Mouse (Mus musculus): ENCODE results near the gene Rnf126. TPM values are rescaled to one million over a fixed set of nuclear protein-coding genes. Genes with fewer than 3 reads are reported as not detected.

Rnf126 gene
- polyA plus RNA-seq, 1 experiment, result 140 TPM

GRCm38 (mm10) chr10:79793051-79793737 is 26.4 kb upstream of the Rnf126 start, which contains the start of gene Palm:
Gene Palm (plus strand): TSS chr10:79793572.
- peak in 1 of 2 experiments; percentile 92 for DNase-seq (ENCODE audit: extremely low spot score in 1 of 2, low spot score in 1 of 2)

- no peak for DNase-seq (ENCODE audit: extremely low spot score in 1 of 2, low spot score in 1 of 2)
Observed at GRCm38 (mm10) chr10:79792339-79793040, 25.7 kb upstream of the Rnf126 start.

GRCm38 (mm10) chr10:79790861-79791260 is 24.1 kb upstream of the Rnf126 start, which contains the start of gene Prss57:
Gene Prss57 (minus strand): TSS chr10:79790961.
- no peak for DNase-seq (ENCODE audit: extremely low spot score in 1 of 2, low spot score in 1 of 2)

- DNase-seq (ENCODE audit: extremely low spot score in 1 of 2, low spot score in 1 of 2), result no peak
Observed at GRCm38 (mm10) chr10:79789581-79789980, 22.8 kb upstream of the Rnf126 start.

- peak in 1 of 2 experiments; percentile 88 for DNase-seq (ENCODE audit: extremely low spot score in 1 of 2, low spot score in 1 of 2)
Observed at GRCm38 (mm10) chr10:79788386-79789158, 21.8 kb upstream of the Rnf126 start.

- peak in 1 of 2 experiments; percentile 55 for DNase-seq (ENCODE audit: extremely low spot score in 1 of 2, low spot score in 1 of 2)
Observed at GRCm38 (mm10) chr10:79783920-79784800, 17.4 kb upstream of the Rnf126 start.

GRCm38 (mm10) chr10:79783050-79783449 is 16.3 kb upstream of the Rnf126 start:
- DNase-seq (ENCODE audit: extremely low spot score in 1 of 2, low spot score in 1 of 2), result no peak

- DNase-seq (ENCODE audit: extremely low spot score in 1 of 2, low spot score in 1 of 2), result no peak
Observed at GRCm38 (mm10) chr10:79781956-79782355, 15.2 kb upstream of the Rnf126 start.

- DNase-seq (ENCODE audit: extremely low spot score in 1 of 2, low spot score in 1 of 2), result no peak
Observed at GRCm38 (mm10) chr10:79781139-79781538, 14.4 kb upstream of the Rnf126 start.

GRCm38 (mm10) chr10:79780664-79781015 is 13.9 kb upstream of the Rnf126 start:
- DNase-seq (ENCODE audit: extremely low spot score in 1 of 2, low spot score in 1 of 2), result peak in 1 of 2 experiments; percentile 75

- DNase-seq (ENCODE audit: extremely low spot score in 1 of 2, low spot score in 1 of 2), result peak; percentile 95 to 97
Observed at GRCm38 (mm10) chr10:79779784-79780663, 13.3 kb upstream of the Rnf126 start.

GRCm38 (mm10) chr10:79779193-79779592 is 12.4 kb upstream of the Rnf126 start:
- no peak for DNase-seq (ENCODE audit: extremely low spot score in 1 of 2, low spot score in 1 of 2)

- DNase-seq (ENCODE audit: extremely low spot score in 1 of 2, low spot score in 1 of 2), result no peak
Observed at GRCm38 (mm10) chr10:79778006-79778405, 11.3 kb upstream of the Rnf126 start.

GRCm38 (mm10) chr10:79777103-79777531 is 10.4 kb upstream of the Rnf126 start, which contains the start of gene Fstl3:
Gene Fstl3 (plus strand): TSS chr10:79777272.
- no peak for DNase-seq (ENCODE audit: extremely low spot score in 1 of 2, low spot score in 1 of 2)

GRCm38 (mm10) chr10:79774486-79775279 is 7.9 kb upstream of the Rnf126 start:
- DNase-seq (ENCODE audit: extremely low spot score in 1 of 2, low spot score in 1 of 2), result no peak

- no peak for DNase-seq (ENCODE audit: extremely low spot score in 1 of 2, low spot score in 1 of 2)
Observed at GRCm38 (mm10) chr10:79773208-79773607, 6.5 kb upstream of the Rnf126 start.

- DNase-seq (ENCODE audit: extremely low spot score in 1 of 2, low spot score in 1 of 2), result no peak
Observed at GRCm38 (mm10) chr10:79772320-79772719, 5.6 kb upstream of the Rnf126 start.

- DNase-seq (ENCODE audit: extremely low spot score in 1 of 2, low spot score in 1 of 2), result no peak
Observed at GRCm38 (mm10) chr10:79769329-79769728, 2.6 kb upstream of the Rnf126 start.
